Mouse (Mus musculus) testis, postnatal 14 days (tissue): ENCODE data around the gene Cpxm1.
A peak's percentile ranks its signal among the peaks of the same experiment; 100 is the strongest.

Experiments used
- DNase-seq: peaks from one replicate; pipeline ENCODE4 v3.0.0; 2021; ENCODE audit warnings: low spot score

The Cpxm1 gene

DNA sequence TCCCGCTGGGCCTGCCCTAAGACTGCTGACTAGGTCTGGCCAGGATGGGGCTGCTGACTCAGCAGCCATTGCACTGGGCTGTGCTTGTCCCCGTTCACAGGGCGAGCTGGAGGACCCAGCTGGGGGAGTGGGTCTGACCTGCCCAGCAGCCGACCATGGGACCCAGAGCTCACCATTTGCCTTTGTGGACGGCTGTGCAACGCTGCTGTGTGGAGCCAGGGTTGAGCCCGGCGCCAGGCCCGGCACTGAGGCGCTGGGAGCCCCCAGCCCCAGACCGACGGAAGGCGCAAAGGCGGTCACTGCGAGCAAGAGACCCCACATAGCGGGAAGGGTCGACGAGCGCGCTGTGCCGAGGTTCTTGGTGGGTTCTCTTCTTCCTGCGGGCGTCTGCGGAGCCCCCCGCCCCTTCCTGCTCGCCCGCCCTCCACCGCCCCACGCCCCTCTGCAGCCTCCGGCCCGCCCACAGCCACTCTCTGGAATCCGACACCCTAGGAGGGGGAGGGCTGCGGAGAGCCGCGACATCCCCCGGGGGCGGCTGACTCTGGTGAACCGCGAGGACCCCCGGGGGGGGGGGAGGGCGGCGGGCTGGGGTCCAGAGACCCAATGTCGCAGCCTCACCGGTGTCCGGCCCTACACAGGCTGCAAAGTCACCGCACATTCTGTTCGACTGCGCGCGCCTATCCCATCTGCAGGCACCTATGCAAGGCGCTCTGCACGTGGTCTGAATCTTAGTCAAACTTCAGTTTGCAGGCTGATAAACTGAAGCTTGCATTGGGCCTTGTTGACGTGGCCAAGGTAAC, at the start of gene Cpxm1:
Gene Cpxm1 (minus strand): TSS at position 389 of the 800 bp plus-strand sequence.
- DNase-seq: peak; percentile 49

DNA sequence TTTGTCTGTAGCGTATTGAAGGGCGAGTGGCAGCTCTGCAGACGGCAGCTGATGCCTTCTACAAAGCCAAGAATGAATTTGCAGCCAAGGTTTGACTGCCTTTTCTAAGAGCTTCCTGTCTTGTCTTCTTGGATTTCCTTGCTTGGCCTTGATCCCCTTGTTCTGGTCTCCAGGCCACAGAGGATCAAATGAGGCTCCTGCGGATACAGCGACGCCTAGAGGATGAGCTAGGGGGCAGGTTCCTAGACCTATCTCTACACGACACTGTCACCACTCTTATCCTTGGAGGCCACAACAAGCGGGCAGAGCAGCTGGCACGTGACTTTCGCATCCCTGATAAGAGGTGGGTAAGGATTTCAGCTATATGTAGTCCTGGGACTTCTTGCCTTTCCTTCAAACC, 44.8 kb upstream of the Cpxm1 start:
- DNase-seq: no peak

GRCm38 (mm10) chr2:130439840-130440480, 42.6 kb upstream of the Cpxm1 start:
- no peak for DNase-seq

GRCm38 (mm10) chr2:130438861-130439260, 41.5 kb upstream of the Cpxm1 start:
- no peak for DNase-seq

- DNase-seq: no peak
Measured at GRCm38 (mm10) chr2:130436769-130437168, 39.4 kb upstream of the Cpxm1 start.

GRCm38 (mm10) chr2:130433152-130433551, 35.8 kb upstream of the Cpxm1 start:
- DNase-seq: no peak

DNA sequence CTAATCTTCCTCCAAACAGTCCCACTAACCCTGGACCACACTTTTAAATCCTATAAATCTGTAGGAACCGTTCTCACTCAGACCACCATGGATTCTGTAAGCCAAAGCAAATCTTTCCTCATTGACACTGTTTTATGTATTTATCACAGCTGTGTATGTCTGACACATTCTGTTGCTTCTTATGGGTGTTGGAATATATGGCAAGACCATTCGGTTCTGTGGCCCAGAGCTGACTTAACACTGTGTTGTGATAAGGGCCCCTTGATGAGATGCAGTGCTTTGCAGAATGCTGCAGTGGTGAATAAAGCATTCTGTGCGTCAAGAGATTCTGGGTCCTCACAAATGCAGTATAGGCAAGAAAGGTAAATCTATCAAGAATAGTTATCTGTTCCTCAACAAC, 34.8 kb upstream of the Cpxm1 start:
- DNase-seq: no peak

- no peak for DNase-seq
Measured at GRCm38 (mm10) chr2:130430484-130430883, 33.1 kb upstream of the Cpxm1 start.

GRCm38 (mm10) chr2:130429851-130430250, 32.5 kb upstream of the Cpxm1 start:
- no peak for DNase-seq

DNA sequence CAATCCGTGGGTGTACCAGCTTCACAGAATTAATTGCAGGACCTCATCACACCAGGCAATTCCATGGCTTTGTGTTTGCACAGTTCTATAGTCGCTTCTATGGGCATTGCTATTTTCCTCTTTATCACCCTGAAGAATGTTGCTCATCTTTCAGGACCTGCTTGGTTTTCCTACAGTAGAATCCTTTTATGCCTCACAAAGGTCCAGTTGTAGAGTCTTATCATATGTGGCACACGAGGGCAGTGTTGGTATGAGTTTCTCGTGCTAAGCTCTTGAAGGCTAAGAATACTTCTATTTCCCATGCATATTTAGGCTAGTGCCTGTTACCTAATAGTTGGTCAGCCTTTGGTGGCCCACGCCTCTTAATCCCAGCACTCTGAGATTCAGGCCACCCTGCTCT, 27.7 kb upstream of the Cpxm1 start:
- DNase-seq: no peak

- peak; percentile 92 for DNase-seq
Measured at GRCm38 (mm10) chr2:130424126-130424853, 26.9 kb upstream of the Cpxm1 start, which contains the start of the genes Vps16 and Pced1a. Gene Vps16 (plus strand): TSS chr2:130424339. Gene Pced1a (minus strand): TSS chr2:130424701.

DNA sequence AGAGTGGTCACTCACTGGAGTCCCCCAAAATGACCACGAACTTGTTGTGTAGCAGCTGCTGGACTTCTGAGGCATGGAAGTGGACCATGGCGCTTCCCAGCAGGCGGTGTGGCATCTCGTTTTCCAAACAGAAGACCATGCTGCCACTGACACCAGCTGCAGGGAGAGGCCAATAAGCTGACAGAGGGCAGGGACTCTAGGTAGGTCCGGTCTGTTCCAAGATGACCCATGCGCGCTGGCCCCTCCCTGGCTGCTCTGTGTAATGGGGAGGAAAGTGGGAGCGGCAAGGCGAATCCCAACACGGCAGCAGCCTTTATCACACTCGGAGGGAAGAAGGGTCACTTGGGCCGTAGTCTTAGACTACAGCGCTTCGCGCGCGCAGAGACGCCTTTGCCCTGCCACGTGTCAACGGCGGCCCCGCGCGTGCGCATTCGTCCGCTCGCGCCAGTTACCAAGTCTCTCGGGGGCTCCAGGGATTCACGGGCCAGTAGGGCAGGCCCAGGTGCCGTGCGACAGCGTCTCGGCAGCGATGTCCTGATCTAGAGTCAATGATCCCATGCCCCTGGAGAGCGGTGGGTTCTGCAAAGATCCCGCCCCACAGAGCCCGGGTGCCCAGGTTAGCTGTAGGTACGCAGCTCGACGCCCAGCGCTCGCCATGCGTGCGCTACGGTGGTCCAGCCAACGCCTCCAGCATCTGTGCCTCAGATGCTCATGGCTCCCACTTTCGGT, 26.2 kb upstream of the Cpxm1 start:
- DNase-seq: peak; percentile 87

DNA sequence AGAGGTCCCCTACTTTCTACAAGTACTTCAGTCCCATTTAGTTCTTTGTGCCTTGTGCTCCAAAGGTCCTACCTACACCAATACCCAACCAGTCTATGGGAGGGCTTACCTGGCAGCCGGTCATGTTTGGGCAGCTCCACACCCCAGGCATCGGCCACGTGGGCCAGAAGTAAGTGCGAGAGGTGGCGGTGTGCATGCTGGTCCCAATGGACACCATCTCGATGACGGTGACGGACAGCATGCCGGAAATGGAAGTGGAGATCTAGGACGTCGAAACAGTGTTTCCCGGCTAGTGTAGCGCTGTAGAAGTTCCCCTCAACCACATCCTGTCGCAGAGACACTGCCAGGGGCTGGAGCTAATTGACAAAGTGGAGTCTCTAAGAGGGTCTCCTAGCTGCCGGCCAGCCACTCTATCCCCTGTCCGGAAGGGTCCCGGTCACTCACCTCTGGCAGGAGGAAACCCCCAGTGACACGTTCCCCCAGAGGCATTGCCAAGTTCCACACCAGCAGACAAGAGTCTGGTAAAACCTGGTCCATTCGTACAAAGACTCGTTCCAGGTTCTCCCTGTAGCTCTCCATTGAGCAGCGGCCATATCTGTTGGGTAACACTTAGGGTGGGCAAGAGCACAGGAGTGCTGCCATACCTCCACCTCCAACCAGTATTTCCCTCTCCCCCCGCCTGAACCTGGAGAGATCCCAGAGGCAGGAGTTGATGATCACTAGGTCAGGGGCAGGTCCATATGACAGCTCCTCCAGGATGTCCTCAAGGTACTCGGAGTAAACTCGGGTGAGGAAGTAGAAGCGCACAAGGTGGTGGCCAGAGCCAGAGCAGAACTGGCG, 24.6 kb upstream of the Cpxm1 start:
- DNase-seq: no peak

GRCm38 (mm10) chr2:130414094-130414856, 16.9 kb upstream of the Cpxm1 start:
- no peak for DNase-seq

- no peak for DNase-seq
Measured at GRCm38 (mm10) chr2:130412775-130413174, 15.4 kb upstream of the Cpxm1 start.

GRCm38 (mm10) chr2:130411558-130412495, 14.5 kb upstream of the Cpxm1 start:
- DNase-seq: peak; percentile 82

- no peak for DNase-seq
Measured at GRCm38 (mm10) chr2:130408194-130408593, 10.8 kb upstream of the Cpxm1 start.

- no peak for DNase-seq
Measured at GRCm38 (mm10) chr2:130406178-130406577, 8.8 kb upstream of the Cpxm1 start, which contains the start of gene Tmem239. Gene Tmem239 (plus strand): TSS chr2:130406478.

- no peak for DNase-seq
Measured at GRCm38 (mm10) chr2:130404939-130405338, 7.6 kb upstream of the Cpxm1 start, which contains the start of the genes Gm28372 and 1700020A23Rik. Gene Gm28372 (plus strand): TSS chr2:130405239. Gene 1700020A23Rik (plus strand): TSS chr2:130405259.
